Mouse (Mus musculus) yolk sac, embryonic 10.5 days (tissue): ENCODE results near the gene Fgf23.

Source experiments
- DNase-seq: peaks from one replicate; pipeline ENCODE4 v3.0.0-alpha.2; 2017; ENCODE audit warnings: low spot score

Gene Fgf23

DNA sequence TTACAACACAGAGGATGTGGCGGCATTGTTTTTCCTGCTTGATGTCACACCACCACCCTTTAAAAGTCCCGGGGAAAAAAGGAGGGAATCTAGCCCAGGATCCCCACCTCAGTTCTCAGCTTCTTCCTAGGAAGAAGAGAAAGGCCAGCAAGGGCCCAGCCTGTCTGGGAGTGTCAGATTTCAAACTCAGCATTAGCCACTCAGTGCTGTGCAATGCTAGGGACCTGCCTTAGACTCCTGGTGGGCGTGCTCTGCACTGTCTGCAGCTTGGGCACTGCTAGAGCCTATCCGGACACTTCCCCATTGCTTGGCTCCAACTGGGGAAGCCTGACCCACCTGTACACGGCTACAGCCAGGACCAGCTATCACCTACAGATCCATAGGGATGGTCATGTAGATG is at the start of gene Fgf23:
TSS of gene Fgf23 (plus strand) at position 86 of the 400 bp plus-strand sequence.
- peak; percentile 14 for DNase-seq

DNA sequence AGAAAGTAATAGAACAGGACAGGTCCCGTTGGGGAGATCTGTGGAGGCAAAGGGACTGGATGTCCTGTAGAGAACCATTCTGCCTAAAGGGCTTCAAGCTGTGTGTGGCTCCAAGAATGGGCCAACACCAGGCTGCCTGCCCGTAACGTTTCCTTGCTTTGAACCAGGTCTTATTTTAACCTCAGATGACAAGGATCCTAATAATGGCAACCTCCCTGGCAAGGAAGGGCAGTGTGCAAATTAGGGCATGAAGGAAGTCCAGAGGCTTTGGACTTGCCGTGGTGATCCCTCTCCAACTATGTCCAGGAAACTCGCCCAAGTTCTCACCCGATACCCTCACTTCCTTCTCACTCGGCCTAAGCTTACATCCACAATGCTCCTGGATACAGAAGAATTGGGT is 47.9 kb upstream of the Fgf23 start:
- no peak for DNase-seq

DNA sequence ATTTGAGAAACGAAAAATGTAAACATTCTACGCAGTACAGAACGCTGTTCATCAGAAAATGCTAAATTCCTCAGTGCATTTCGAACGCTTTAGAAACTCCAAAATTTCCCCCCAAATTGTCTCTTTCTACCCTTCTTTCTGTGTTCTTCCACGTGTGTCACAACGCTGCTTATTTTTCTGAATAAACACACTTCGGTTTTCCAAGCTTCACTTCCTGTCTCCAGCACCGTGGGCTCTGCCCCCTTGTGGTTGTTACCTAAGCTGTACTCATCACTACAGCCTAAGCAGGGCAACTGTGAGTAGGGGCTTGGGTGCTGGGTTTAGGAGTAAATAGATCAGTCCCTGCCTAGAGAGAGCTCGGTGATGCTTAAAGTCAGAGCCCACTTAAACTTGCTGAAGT is 37.9 kb upstream of the Fgf23 start:
- DNase-seq = peak; percentile 12

DNA sequence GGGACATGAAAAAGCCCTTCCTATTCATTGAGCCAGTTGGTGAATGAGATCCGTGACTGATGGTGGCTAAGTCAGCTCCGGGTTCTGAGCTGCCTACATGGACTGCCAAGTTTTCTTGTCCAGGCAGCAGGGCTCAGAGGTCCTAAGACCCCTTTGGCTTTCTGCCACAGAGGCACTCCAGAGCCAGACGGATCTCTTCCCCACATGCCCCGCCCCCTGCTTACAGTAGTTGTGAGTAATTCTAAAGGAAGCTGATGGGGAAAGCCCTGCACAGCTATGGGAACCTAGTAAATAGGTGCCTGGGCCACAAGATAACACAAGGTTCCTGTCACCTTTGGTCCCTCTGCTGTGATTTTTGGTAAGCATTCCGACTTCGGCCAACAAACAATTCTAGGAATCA is 27.8 kb upstream of the Fgf23 start:
- no peak for DNase-seq

DNA sequence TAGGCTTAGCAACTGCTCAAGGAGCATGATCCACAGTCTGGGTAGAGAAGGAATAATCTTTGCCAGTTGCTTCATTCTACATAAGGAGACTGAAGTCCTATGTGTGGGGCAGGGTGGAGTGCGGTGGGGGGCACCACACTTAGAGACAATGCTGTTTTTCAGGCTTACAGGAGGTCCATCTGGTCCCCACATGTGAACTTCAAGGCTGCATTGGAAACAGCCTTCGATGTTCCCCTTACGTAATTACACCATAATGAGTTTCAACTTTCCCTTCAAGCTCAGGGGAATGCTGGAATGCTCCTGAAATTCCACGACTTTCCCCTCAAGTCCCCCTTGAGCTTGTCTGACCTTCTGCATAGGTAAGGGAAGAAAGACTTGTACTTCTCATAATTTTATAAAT is 21.9 kb upstream of the Fgf23 start:
- DNase-seq = no peak

DNA sequence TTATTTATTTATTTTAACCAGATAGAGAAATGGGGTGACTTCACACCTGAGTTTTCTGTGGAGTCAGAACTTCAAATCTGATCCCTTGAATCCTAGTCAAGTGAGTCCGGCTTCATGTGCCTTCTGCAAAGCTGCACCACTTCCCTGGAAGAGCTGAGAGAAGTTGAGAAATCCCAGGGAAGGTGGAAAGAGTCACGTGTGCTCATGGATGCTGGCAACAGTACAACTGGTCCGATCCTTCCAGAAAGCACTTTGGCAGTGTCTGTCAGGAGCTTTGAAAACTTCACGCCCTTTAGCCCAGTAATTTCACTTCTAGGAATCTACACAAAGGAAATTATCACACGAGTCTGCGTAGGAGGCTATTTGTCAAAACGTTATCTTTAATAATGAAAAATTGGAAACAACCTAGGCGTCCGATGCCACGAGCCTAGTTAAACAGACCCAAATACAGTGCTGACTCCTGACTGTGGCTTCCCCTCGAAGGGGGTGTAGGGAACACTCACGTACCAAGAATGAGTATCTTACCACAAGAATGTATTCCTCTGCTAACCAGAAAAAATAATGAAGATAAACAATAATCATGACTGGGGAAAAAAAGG is 15.6 kb upstream of the Fgf23 start:
- no peak for DNase-seq

- no peak for DNase-seq
Observed at GRCm38 (mm10) chr6:127059975-127060374, 12.7 kb upstream of the Fgf23 start.

DNA sequence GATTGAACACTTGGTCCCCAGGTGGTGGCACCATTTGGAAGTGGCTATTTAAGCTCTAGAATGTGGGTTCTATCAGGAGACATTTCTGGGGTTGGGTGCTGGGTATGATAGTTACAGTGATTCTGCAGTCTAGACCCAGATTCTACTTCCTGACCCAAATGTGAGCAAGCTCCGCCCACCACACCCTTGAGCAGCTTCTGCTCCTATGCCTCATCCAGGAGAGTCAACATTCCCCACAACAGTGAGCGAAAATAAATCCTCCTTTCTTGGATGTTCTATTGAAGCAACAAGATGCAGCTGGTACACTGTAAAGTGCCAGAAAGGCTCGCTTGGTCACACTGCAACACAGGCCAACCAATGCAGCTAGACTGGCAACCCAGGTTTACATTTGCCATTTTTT is 8.8 kb upstream of the Fgf23 start:
- DNase-seq = no peak

DNA sequence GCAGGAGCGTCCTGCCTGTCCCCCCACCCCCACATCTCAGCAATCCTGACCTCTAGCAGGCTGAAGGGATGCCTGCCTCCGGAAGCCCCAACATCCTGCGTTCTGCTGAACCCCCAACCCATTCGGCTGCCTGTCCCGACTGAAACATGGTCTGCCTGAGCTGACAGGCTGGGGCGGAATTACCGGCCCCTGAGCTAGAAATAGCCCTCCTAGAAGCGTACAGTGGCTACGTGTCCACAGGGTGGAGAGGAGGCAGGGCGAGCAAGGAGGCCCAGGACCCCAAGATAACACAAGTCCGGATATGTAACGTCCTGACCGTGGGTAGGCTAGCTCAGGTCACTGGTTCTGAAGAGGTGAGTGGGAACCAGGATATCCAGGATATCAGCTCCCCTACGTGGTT is 7.9 kb upstream of the Fgf23 start:
- peak; percentile 11 for DNase-seq

- peak; percentile 26 for DNase-seq
Observed at GRCm38 (mm10) chr6:127079867-127080731, 7.4 kb downstream of the Fgf23 start.

DNA sequence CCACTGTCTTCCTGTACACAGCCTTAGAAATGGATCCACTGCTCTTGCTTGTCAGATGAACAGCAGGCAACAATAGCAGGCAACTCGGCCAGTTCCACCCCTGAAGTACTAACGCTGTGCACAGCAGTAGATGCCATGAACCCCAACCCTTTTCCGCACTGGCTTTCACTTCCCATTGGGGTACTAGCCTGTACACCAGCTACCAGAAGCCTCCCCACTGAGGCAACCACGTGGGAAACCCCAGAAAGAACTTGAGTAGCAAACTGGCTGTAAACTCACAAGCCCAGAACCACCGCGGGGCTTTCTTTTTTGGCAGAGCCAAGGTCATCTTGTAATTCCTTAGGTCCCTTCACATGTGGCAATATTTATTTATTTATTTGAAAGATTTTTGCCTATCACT is 9.1 kb downstream of the Fgf23 start:
- no peak for DNase-seq

- no peak for DNase-seq
Observed at GRCm38 (mm10) chr6:127086739-127087138, 14.0 kb downstream of the Fgf23 start.

DNA sequence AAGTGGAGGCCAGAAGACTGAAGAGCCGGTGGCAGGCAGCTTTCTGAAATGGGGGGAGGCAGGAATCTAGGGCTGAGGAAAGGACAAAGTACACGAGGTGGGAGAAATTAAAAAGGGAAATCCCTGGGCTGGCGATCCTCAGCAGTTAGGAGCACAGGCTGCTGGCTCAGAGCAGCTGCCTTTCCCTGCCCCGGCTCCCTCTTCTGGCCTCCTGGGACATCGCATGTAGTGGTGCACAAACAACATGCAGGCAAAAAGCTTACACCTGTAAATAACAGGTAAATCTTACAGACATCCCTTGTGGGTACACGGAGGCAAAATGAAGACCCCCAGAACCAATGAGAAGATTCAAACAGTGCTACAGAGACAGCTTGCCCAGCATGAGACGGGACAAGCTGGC is 21.9 kb downstream of the Fgf23 start:
- DNase-seq = no peak

DNA sequence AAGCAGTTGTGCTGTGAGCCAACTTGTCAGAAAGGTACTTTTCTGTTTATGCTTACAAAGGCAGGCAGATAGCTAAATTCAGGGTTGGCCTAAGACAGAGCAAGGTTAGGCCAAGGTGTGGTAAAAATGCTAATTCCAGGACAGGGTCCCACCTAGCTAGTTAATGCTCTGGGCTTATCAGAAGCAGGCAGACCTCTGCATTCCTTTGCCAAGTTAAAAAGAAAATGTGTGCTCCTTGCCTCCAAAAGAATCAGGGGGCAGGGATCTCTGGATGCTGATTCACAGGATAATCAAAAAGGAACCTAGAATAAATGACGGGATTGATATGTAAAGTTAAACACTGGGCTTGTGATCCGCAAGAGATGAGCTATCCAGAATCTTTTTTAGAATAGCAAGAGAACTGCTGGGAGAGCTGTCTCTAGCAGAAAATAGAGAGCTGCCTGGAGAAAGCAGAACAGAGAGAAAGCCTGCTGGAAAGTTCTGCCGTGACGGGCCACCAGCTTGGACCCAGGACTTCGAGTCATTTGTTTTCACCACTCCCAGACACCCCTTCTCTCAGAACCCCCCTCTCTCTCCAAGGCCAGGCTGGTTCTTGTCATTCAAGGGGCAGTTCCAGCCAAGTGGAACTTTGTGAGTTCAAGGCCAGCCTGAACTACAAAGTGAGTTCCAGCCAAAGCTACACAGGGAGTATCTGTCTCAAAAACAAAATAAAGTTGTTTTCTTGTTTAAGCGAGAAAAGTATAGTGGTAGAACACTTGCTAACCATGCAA is 31.0 kb downstream of the Fgf23 start:
- no peak for DNase-seq

GRCm38 (mm10) chr6:127104396-127105029 is 31.8 kb downstream of the Fgf23 start:
- DNase-seq = no peak

DNA sequence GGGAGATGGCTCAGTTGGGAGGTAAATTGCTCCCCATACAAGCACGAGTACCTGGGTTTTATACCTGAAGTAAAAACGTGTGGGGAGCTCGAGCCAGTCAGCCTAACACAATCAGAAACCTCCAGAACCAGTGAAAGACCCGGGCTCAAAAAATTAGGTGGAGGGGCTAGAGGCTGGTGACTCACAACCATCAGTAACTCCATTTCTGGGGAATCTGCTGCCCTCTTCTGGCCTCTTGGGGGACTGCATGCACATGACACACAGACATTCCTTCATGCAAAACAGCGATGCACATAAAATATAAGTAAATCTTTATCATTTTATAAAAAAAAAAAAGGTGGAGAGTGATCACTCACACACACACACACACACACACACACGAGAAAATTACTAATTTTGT is 32.4 kb downstream of the Fgf23 start:
- no peak for DNase-seq

DNA sequence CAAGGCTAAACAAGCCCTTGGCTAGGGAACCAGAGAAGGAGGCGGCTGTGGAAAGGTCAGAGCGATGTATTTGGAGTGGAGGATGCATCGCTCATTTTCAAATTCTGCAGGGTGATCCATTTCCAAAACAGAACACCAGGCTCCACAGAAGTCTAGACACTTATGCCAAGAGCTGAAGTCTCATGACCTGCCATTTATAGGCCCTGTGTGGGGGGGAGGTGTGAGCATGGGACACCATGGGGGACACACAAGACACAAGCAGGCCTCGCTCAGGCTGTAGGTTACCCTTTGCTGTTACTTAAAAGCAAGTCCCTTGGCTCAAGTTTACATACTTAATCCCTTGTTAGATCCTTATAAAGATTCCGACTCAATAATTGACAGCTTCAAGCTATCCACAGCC is 33.5 kb downstream of the Fgf23 start:
- DNase-seq = no peak

GRCm38 (mm10) chr6:127106726-127107125 is 34.0 kb downstream of the Fgf23 start:
- DNase-seq = no peak

- DNase-seq = no peak
Observed at GRCm38 (mm10) chr6:127107413-127107812, 34.7 kb downstream of the Fgf23 start.

GRCm38 (mm10) chr6:127108368-127109060 is 35.8 kb downstream of the Fgf23 start:
- DNase-seq = no peak

- peak; percentile 91 for DNase-seq
Observed at GRCm38 (mm10) chr6:127109402-127109930, 36.8 kb downstream of the Fgf23 start, which contains the start of gene Tigar. Gene Tigar, minus strand, starts transcription at chr6:127109557.
